Mouse (Mus musculus) forebrain, postnatal 0 days (tissue): ENCODE data around the gene Vps33b. TPM values are rescaled to one million over a fixed set of nuclear protein-coding genes. Genes with fewer than 3 reads are reported as not detected.
"Not testable (repeated sequence)": the region's sequence is repeated elsewhere in the genome, so short reads cannot be mapped to it uniquely, and the experiment has no call there.

Experiments used
- ATAC-seq: fragments of 200-750 bp; cut with Nextera tagmentation; 2 replicates; pipeline ENCODE4 v1.8.0; 2017; ENCODE audit warnings: mild to moderate bottlenecking, moderate library complexity
- DNase-seq: peaks from one replicate; pipeline ENCODE4 v3.0.0-alpha.2; 2015
- H3K27ac ChIP-seq: fragments of 300-500 bp; sonication (generic); 2 replicates; pipeline ENCODE4 v1.5.1; 2014; ENCODE audit warnings: low read depth, mild to moderate bottlenecking, antibody characterized with exemption, low read length, moderate library complexity, mixed read lengths
- H3K27me3 ChIP-seq: fragments of 300-500 bp; sonication (generic); 2 replicates; pipeline ENCODE4 v1.6.1; 2014; ENCODE audit warnings: mild to moderate bottlenecking, low read length, mixed read lengths; ENCODE audit not compliant: insufficient read depth
- H3K36me3 ChIP-seq: fragments of 300-500 bp; sonication (generic); 2 replicates; pipeline ENCODE4 v1.6.1; 2014; ENCODE audit warnings: mild to moderate bottlenecking, moderate library complexity; ENCODE audit not compliant: insufficient read depth
- H3K4me1 ChIP-seq: fragments of 300-500 bp; sonication (generic); 2 replicates; pipeline ENCODE4 v1.6.1; 2014; ENCODE audit warnings: antibody characterized with exemption; ENCODE audit not compliant: insufficient read depth
- H3K4me2 ChIP-seq: fragments of 300-500 bp; sonication (generic); 2 replicates; pipeline ENCODE4 v1.6.1; 2014; ENCODE audit warnings: low read depth, mild to moderate bottlenecking, moderate library complexity
- H3K4me3 ChIP-seq: fragments of 300-500 bp; sonication (generic); 2 replicates; pipeline ENCODE4 v1.5.1; 2014; ENCODE audit warnings: low read depth, low read length, mixed read lengths
- H3K9ac ChIP-seq: fragments of 300-500 bp; sonication (generic); 2 replicates; pipeline ENCODE4 v1.6.1; 2014; ENCODE audit warnings: mild to moderate bottlenecking
- H3K9me3 ChIP-seq: fragments of 300-500 bp; sonication (generic); 2 replicates; pipeline ENCODE4 v1.6.1; 2016; ENCODE audit warnings: low read length
- CTCF ChIP-seq: sonication (generic); IDR thresholded peaks from 2 replicates; pipeline ENCODE4 v1.5.1; 2016; ENCODE audit warnings: antibody characterized with exemption, control low read depth, low read depth
- WGBS: fragments of 180-500 bp; shearing (Covaris S2); extraction: QIAGEN DNeasy Blood & Tissue Kit; methylation state at CpG from one replicate; pipeline ENCODE4 v1.1.7; 2014; 5-methylcytosine and 5-hydroxymethylcytosine counted together
- polyA plus RNA-seq: library from polyadenylated mRNA; unstranded; fragments of >200 nt; fragmentation: Nextera tagmentation; extraction: Ambion mirVana; gene quantifications from 2 replicates; pipeline ENCODE4 v1.2.1, GENCODE M21; 2015
- total RNA-seq: library from RNA; depleted of rRNA; stranded (reverse); fragments of >200 nt; gene quantifications from 2 replicates; pipeline ENCODE4 v1.2.3, GENCODE M21; 2014

The Vps33b gene
- total and polyA plus RNA-seq, 2 experiments from 2014 or later = 15.0 to 41.0 TPM

- 58% methylated on average over 1 of the region's 1 CpGs for WGBS
- Histone ChIP-seq H3K4me2 (no peak overlapping the region), H3K4me3 (no peak overlapping the region), H3K27ac (no peak overlapping the region), H3K9ac (no peak overlapping the region), H3K9me3 (no peaks in the 10 kb centered on the region), H3K27me3 (no peaks in the 10 kb centered on the region), H3K36me3 (peaks cover 19% of the 10 kb centered on the region; the same call in 1 of the 2 replicates), H3K4me1 (peaks cover 3% of the 10 kb centered on the region; the same call in 1 of the 2 replicates)
- no peak for TF ChIP-seq CTCF
- ATAC-seq (no peak), DNase-seq (no peak)
Observed at GRCm38 (mm10) chr7:80317439-80318115, 48.1 kb downstream of the Vps33b start.

- H3K9ac ChIP-seq = no peak overlapping the region
- H3K27ac ChIP-seq = no peak overlapping the region
- no peak for ATAC-seq
- H3K4me1 ChIP-seq = peaks cover 12% of the 10 kb centered on the region
- no peak for TF ChIP-seq CTCF
- H3K36me3 ChIP-seq = peaks cover 18% of the 10 kb centered on the region; the same call in 1 of the 2 replicates
- DNase-seq = no peak
- 91% methylated on average over 4 of the region's 4 CpGs for WGBS
- no peaks in the 10 kb centered on the region for H3K27me3 ChIP-seq
- H3K4me2 ChIP-seq = no peak overlapping the region
- no peak overlapping the region for H3K4me3 ChIP-seq
- H3K9me3 ChIP-seq = no peaks in the 10 kb centered on the region
Observed at GRCm38 (mm10) chr7:80318670-80319069, 49.2 kb downstream of the Vps33b start.

- H3K27me3 ChIP-seq = no peaks in the 10 kb centered on the region
- 84% methylated on average over 19 of the region's 19 CpGs for WGBS
- peaks cover 12% of the 10 kb centered on the region for H3K4me1 ChIP-seq
- DNase-seq (no peak), ATAC-seq (no peak)
- H3K36me3 ChIP-seq = peaks cover 10% of the 10 kb centered on the region; the same call in 1 of the 2 replicates
- no peak for TF ChIP-seq CTCF
- H3K27ac ChIP-seq = no peak overlapping the region
- H3K9ac ChIP-seq = no peak overlapping the region
- no peak overlapping the region for H3K4me3 ChIP-seq
- H3K4me2 ChIP-seq = no peak overlapping the region
- no peaks in the 10 kb centered on the region for H3K9me3 ChIP-seq
Observed at GRCm38 (mm10) chr7:80319846-80320496, 50.5 kb downstream of the Vps33b start.

GRCm38 (mm10) chr7:80323336-80323735 is 53.9 kb downstream of the Vps33b start:
- peak overlapping the region; percentile 90; the same call in 1 of the 2 replicates for H3K27ac ChIP-seq
- ATAC-seq (no peak), DNase-seq (no peak)
- H3K9ac ChIP-seq = peak overlapping the region; percentile 64
- peaks cover 12% of the 10 kb centered on the region for H3K4me1 ChIP-seq
- no peaks in the 10 kb centered on the region for H3K27me3 ChIP-seq
- peak overlapping the region; percentile 56 for H3K4me3 ChIP-seq
- WGBS = 20% methylated on average over 8 of the region's 8 CpGs
- H3K9me3 ChIP-seq = no peaks in the 10 kb centered on the region
- peaks cover 37% of the 10 kb centered on the region for H3K36me3 ChIP-seq
- peak overlapping the region; percentile 60 for H3K4me2 ChIP-seq
- TF ChIP-seq CTCF = no peak

GRCm38 (mm10) chr7:80324043-80324815 is 54.8 kb downstream of the Vps33b start, which contains the start of gene Rccd1:
TSS of gene Rccd1 (minus strand) at chr7:80324454.
- peak; percentile 98 for DNase-seq
- peaks cover 42% of the 10 kb centered on the region for H3K36me3 ChIP-seq
- WGBS = 1% methylated on average over 38 of the region's 38 CpGs

DNA sequence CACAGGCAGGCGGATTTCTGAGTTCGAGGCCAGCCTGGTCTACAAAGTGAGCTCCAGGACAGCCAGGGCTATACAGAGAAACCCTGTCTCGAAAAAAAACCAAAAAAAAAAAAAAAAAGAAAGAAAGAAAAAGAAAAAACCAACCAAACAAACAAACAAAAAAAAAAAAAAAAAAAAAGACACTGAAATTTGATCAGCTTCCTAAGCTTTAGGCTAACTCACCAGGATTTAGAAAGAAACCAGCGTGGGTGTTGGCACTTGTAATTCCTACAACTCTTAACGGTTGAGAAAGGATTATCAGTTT is 55.3 kb downstream of the Vps33b start:
- peaks cover 48% of the 10 kb centered on the region for H3K36me3 ChIP-seq
- H3K4me2 ChIP-seq = peak overlapping the region; percentile 60
- H3K27ac ChIP-seq = peak overlapping the region; percentile 90; the same call in 1 of the 2 replicates
- not testable (repeated sequence) for H3K27me3 ChIP-seq, H3K9ac ChIP-seq, H3K4me3 ChIP-seq, ATAC-seq, H3K9me3 ChIP-seq, DNase-seq
- WGBS = 44% methylated on average over 5 of the region's 5 CpGs
- H3K4me1 ChIP-seq = peaks cover 12% of the 10 kb centered on the region

More at GRCm38 (mm10) chr7:80324043-80324815, 54.8 kb downstream of the Vps33b start, which contains the start of gene Rccd1:
- ATAC-seq = peak; percentile 100
- no peak for TF ChIP-seq CTCF
- Histone ChIP-seq H3K4me1 (peaks cover 12% of the 10 kb centered on the region), H3K9me3 (no peaks in the 10 kb centered on the region), H3K27ac (peak within 1 kb of the TSS; percentile 90), H3K4me3 (peak within 1 kb of the TSS; percentile 56), H3K9ac (peak within 1 kb of the TSS; percentile 64), H3K4me2 (peak within 1 kb of the TSS; percentile 60), H3K27me3 (no peaks in the 10 kb centered on the region)
